Mouse (Mus musculus): ENCODE data around the gene Ppp1r15a. TPM values are rescaled to one million over a fixed set of nuclear protein-coding genes. Genes with fewer than 3 reads are reported as not detected.
A peak's percentile ranks its signal among the peaks of the same experiment; 100 is the strongest.

Ppp1r15a gene
- polyA plus RNA-seq, 1 experiment from 2014 or later, result 13.1 TPM

GRCm38 (mm10) chr7:45515436-45515835 lies 10.6 kb downstream of the Ppp1r15a start:
- Histone ChIP-seq H3K9ac (ENCODE audit: low read length) (no peak overlapping the region), H3K4me1 (ENCODE audit: control insufficient read depth, insufficient read depth, low read length) (no peaks in the 10 kb centered on the region), H3K9me3 (replicated peaks; ENCODE audit: control insufficient read depth, low read length) (no peaks in the 10 kb centered on the region), H3K27ac (ENCODE audit: low read depth, low read length) (no peak overlapping the region), H3K4me3 (ENCODE audit: low read depth, low read length) (no peak overlapping the region), H3K4me2 (ENCODE audit: low read length) (no peak overlapping the region), H3K27me3 (replicated peaks; ENCODE audit: control insufficient read depth, insufficient read depth, low read length) (no peaks in the 10 kb centered on the region), H3K36me3 (ENCODE audit: control insufficient read depth, insufficient read depth, low read length) (no peaks in the 10 kb centered on the region)
- no peak for DNase-seq (ENCODE audit: low spot score)
- ATAC-seq, result no peak
- WGBS, result 42% methylated on average over 16 of the region's 16 CpGs

GRCm38 (mm10) chr7:45514411-45514810 lies 11.7 kb downstream of the Ppp1r15a start:
- Histone ChIP-seq H3K9ac (ENCODE audit: low read length) (no peak overlapping the region), H3K4me2 (ENCODE audit: low read length) (no peak overlapping the region), H3K36me3 (ENCODE audit: control insufficient read depth, insufficient read depth, low read length) (no peaks in the 10 kb centered on the region), H3K27me3 (replicated peaks; ENCODE audit: control insufficient read depth, insufficient read depth, low read length) (no peaks in the 10 kb centered on the region), H3K4me1 (ENCODE audit: control insufficient read depth, insufficient read depth, low read length) (peaks cover 3% of the 10 kb centered on the region), H3K9me3 (replicated peaks; ENCODE audit: control insufficient read depth, low read length) (no peaks in the 10 kb centered on the region), H3K27ac (ENCODE audit: low read depth, low read length) (no peak overlapping the region), H3K4me3 (ENCODE audit: low read depth, low read length) (no peak overlapping the region)
- DNase-seq (ENCODE audit: low spot score) (no peak), ATAC-seq (no peak)
- WGBS, result 83% methylated on average over 7 of the region's 7 CpGs

- Histone ChIP-seq H3K27ac (ENCODE audit: low read depth, low read length) (peak within 1 kb of the TSS; percentile 75), H3K4me1 (ENCODE audit: control insufficient read depth, insufficient read depth, low read length) (peaks cover 9% of the 10 kb centered on the region), H3K9ac (ENCODE audit: low read length) (peak within 1 kb of the TSS; percentile 79), H3K9me3 (replicated peaks; ENCODE audit: control insufficient read depth, low read length) (no peaks in the 10 kb centered on the region), H3K4me3 (ENCODE audit: low read depth, low read length) (peak within 1 kb of the TSS; percentile 57), H3K27me3 (replicated peaks; ENCODE audit: control insufficient read depth, insufficient read depth, low read length) (no peaks in the 10 kb centered on the region), H3K4me2 (ENCODE audit: low read length) (peak within 1 kb of the TSS; percentile 81), H3K36me3 (ENCODE audit: control insufficient read depth, insufficient read depth, low read length) (peaks cover 7% of the 10 kb centered on the region; the same call in 1 of the 2 replicates)
- ATAC-seq (peak; percentile 92), DNase-seq (ENCODE audit: low spot score) (peak; percentile 97)
- under 1% methylated on average over 44 of the region's 44 CpGs for WGBS
Observed at GRCm38 (mm10) chr7:45509912-45510787, 15.9 kb downstream of the Ppp1r15a start, which contains the start of gene Nucb1. Gene Nucb1 (minus strand): TSS chr7:45510406.

GRCm38 (mm10) chr7:45509181-45509882 lies 16.7 kb downstream of the Ppp1r15a start:
- Histone ChIP-seq H3K27me3 (replicated peaks; ENCODE audit: control insufficient read depth, insufficient read depth, low read length) (no peaks in the 10 kb centered on the region), H3K4me1 (ENCODE audit: control insufficient read depth, insufficient read depth, low read length) (peaks cover 9% of the 10 kb centered on the region), H3K9me3 (replicated peaks; ENCODE audit: control insufficient read depth, low read length) (no peaks in the 10 kb centered on the region), H3K4me3 (ENCODE audit: low read depth, low read length) (peak overlapping the region; percentile 57), H3K4me2 (ENCODE audit: low read length) (peak overlapping the region; percentile 81), H3K27ac (ENCODE audit: low read depth, low read length) (no peak overlapping the region), H3K36me3 (ENCODE audit: control insufficient read depth, insufficient read depth, low read length) (peaks cover 7% of the 10 kb centered on the region; the same call in 1 of the 2 replicates), H3K9ac (ENCODE audit: low read length) (peak overlapping the region; percentile 79)
- WGBS, result 39% methylated on average over 19 of the region's 19 CpGs
- DNase-seq (ENCODE audit: low spot score) (no peak), ATAC-seq (peak; percentile 21; the same call in 1 of the 2 replicates)

- Histone ChIP-seq H3K9me3 (replicated peaks; ENCODE audit: control insufficient read depth, low read length) (no peaks in the 10 kb centered on the region), H3K36me3 (ENCODE audit: control insufficient read depth, insufficient read depth, low read length) (peaks cover 7% of the 10 kb centered on the region; the same call in 1 of the 2 replicates), H3K4me1 (ENCODE audit: control insufficient read depth, insufficient read depth, low read length) (peaks cover 9% of the 10 kb centered on the region), H3K27me3 (replicated peaks; ENCODE audit: control insufficient read depth, insufficient read depth, low read length) (no peaks in the 10 kb centered on the region), H3K4me2 (ENCODE audit: low read length) (no peak overlapping the region), H3K27ac (ENCODE audit: low read depth, low read length) (no peak overlapping the region), H3K4me3 (ENCODE audit: low read depth, low read length) (no peak overlapping the region), H3K9ac (ENCODE audit: low read length) (no peak overlapping the region)
- WGBS, result 85% methylated on average over 6 of the region's 6 CpGs
- DNase-seq (ENCODE audit: low spot score), result no peak
- ATAC-seq, result no peak
Observed at GRCm38 (mm10) chr7:45508561-45508960, 17.5 kb downstream of the Ppp1r15a start.

DNA sequence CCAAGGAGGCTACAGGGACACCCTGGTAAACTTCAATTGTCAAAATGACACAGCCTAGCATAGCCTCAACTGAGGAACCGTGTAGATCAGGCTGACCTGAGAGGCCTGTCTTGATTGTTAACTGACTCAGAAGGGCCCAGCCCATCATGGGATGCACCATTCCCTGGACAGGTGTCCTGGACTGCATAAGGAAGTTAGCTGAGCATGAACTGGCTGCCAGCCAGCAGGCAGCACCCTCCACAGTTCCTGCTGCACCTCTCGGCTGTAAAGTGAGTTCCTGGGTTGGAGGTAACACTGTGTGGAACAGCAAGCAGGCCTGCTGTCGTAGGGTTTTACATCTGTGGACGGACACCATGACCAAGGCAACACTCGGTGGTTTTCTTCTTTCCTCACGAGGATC lies 18.5 kb downstream of the Ppp1r15a start:
- 90% methylated on average over 6 of the region's 6 CpGs for WGBS
- Histone ChIP-seq H3K4me3 (ENCODE audit: low read depth, low read length) (no peak overlapping the region), H3K27me3 (replicated peaks; ENCODE audit: control insufficient read depth, insufficient read depth, low read length) (no peaks in the 10 kb centered on the region), H3K27ac (ENCODE audit: low read depth, low read length) (no peak overlapping the region), H3K4me1 (ENCODE audit: control insufficient read depth, insufficient read depth, low read length) (peaks cover 9% of the 10 kb centered on the region), H3K9me3 (replicated peaks; ENCODE audit: control insufficient read depth, low read length) (no peaks in the 10 kb centered on the region), H3K9ac (ENCODE audit: low read length) (no peak overlapping the region), H3K4me2 (ENCODE audit: low read length) (no peak overlapping the region), H3K36me3 (ENCODE audit: control insufficient read depth, insufficient read depth, low read length) (peaks cover 8% of the 10 kb centered on the region; the same call in 1 of the 2 replicates)
- DNase-seq (ENCODE audit: low spot score) (no peak), ATAC-seq (no peak)

- WGBS, result 96% methylated on average over 6 of the region's 6 CpGs
- DNase-seq (ENCODE audit: low spot score) (no peak), ATAC-seq (no peak)
- Histone ChIP-seq H3K4me3 (ENCODE audit: low read depth, low read length) (no peak overlapping the region), H3K9ac (ENCODE audit: low read length) (no peak overlapping the region), H3K27me3 (replicated peaks; ENCODE audit: control insufficient read depth, insufficient read depth, low read length) (no peaks in the 10 kb centered on the region), H3K36me3 (ENCODE audit: control insufficient read depth, insufficient read depth, low read length) (peaks cover 82% of the 10 kb centered on the region), H3K4me2 (ENCODE audit: low read length) (no peak overlapping the region), H3K4me1 (ENCODE audit: control insufficient read depth, insufficient read depth, low read length) (no peaks in the 10 kb centered on the region), H3K27ac (ENCODE audit: low read depth, low read length) (no peak overlapping the region), H3K9me3 (replicated peaks; ENCODE audit: control insufficient read depth, low read length) (no peaks in the 10 kb centered on the region)
Observed at GRCm38 (mm10) chr7:45498427-45498826, 27.6 kb downstream of the Ppp1r15a start.

- no peaks in the 10 kb centered on the region for H3K9me3 ChIP-seq (replicated peaks; ENCODE audit: control insufficient read depth, low read length)
- H3K4me1 ChIP-seq (ENCODE audit: control insufficient read depth, insufficient read depth, low read length), result no peaks in the 10 kb centered on the region
- H3K27me3 ChIP-seq (replicated peaks; ENCODE audit: control insufficient read depth, insufficient read depth, low read length), result no peaks in the 10 kb centered on the region
- peaks cover 75% of the 10 kb centered on the region for H3K36me3 ChIP-seq (ENCODE audit: control insufficient read depth, insufficient read depth, low read length)
- DNase-seq (ENCODE audit: low spot score) (no peak), ATAC-seq (no peak)
- WGBS, result 81% methylated on average over 9 of the region's 9 CpGs
- H3K9ac ChIP-seq (ENCODE audit: low read length), result no peak overlapping the region
- H3K4me3 ChIP-seq (ENCODE audit: low read depth, low read length), result no peak overlapping the region
- no peak overlapping the region for H3K4me2 ChIP-seq (ENCODE audit: low read length)
- H3K27ac ChIP-seq (ENCODE audit: low read depth, low read length), result no peak overlapping the region
Observed at GRCm38 (mm10) chr7:45494548-45494947, 31.5 kb downstream of the Ppp1r15a start.
